Comparison of ENCODE assay signal across 11 mouse cellular contexts in genomic region chr17:88581511-88582021, GRCm38 (mm10). TPM values are rescaled to one million over a fixed set of nuclear protein-coding genes. Genes with fewer than 3 reads are reported as not detected.
A peak's percentile ranks its signal among the peaks of the same experiment; 100 is the strongest.
DNase-seq lines count a peak whose midpoint lies in the region; TF ChIP-seq lines count a peak whose summit lies in the region.
"Had no signal": no experiment of that assay in that cellular context is flagged by ENCODE, and none has a peak within 500 bp of the region (broad histone marks: within the 10 kb centered on the region; RNA-seq: fewer than 3 reads in every experiment).

No protein-coding gene starts in this region.

- DNase-seq in layer of hippocampus, adult 2 months (ENCODE audit: low spot score in 2 of 2), result no peak
- no peak for DNase-seq in layer of hippocampus, adult 18-20 months (ENCODE audit: low spot score in 2 of 2)
- peak; percentile 37 for DNase-seq in brain, adult 2 months (ENCODE audit: low read depth, low spot score)
- peak; percentile 34 for DNase-seq in lung, postnatal 10 days
- DNase-seq in thymus, adult 18-20 months, result peak; percentile 40 to 70
- DNase-seq in cerebellum, adult 9-11 months, result no peak
- DNase-seq in urinary bladder, adult 18-20 months (ENCODE audit: low spot score in 2 of 2), result no peak
- DNase-seq in right cerebral cortex, postnatal 10 days (ENCODE audit: low spot score in 2 of 2), result no peak

- TF ChIP-seq CTCF in layer of hippocampus, adult 2 months (conservative IDR thresholded peaks at IDR 0.05), result no peak

- H3K4me3 ChIP-seq in layer of hippocampus, adult 2 months, result no peak overlapping the region
- H3K4me3 ChIP-seq: embryonic facial prominence, embryonic 12.5 days; limb, embryonic 12.5 days; midbrain, embryonic 12.5 days had no signal

- H3K27ac ChIP-seq in layer of hippocampus, adult 2 months, result peak overlapping the region; percentile 59
- H3K27ac ChIP-seq: embryonic facial prominence, embryonic 12.5 days; limb, embryonic 12.5 days; midbrain, embryonic 12.5 days had no signal

RNA-seq across cellular contexts. Expression of gene Ston1, which starts 15.9 kb away (rescaled TPM):
- 10 to 100 TPM; 14.1 to 17.1 TPM for total RNA-seq in layer of hippocampus, adult 2 months (2021)
- 1 to 10 TPM; 9.5 to 9.8 TPM for total RNA-seq in layer of hippocampus, adult 18-20 months (2021)

RNA-seq across cellular contexts. Expression of gene Ppp1r21, which starts 51.6 kb away (rescaled TPM):
- 10 to 100 TPM; 82.8 to 87.7 TPM for total RNA-seq in layer of hippocampus, adult 2 months (2021)
- total RNA-seq in layer of hippocampus, adult 18-20 months (2021), result 10 to 100 TPM; 80.3 to 81.6 TPM

Comparison
In these comparisons a context has a peak if more than half of its experiments do, and no peak if none do; other contexts are left out.
1. DNase-seq: peak in brain, adult 2 months (single experiment), lung, postnatal 10 days (single experiment) and thymus, adult 18-20 months (2 of 2); none in layer of hippocampus, adult 2 months (0 of 2), layer of hippocampus, adult 18-20 months (0 of 2), cerebellum, adult 9-11 months (single experiment), urinary bladder, adult 18-20 months (0 of 2) and right cerebral cortex, postnatal 10 days (0 of 2).